Mouse (Mus musculus) heart, adult 9 months (tissue): ENCODE measurements around the gene Tufm.
A peak's percentile ranks its signal among the peaks of the same experiment; 100 is the strongest.

Source experiments
- DNase-seq, 2 experiments: peaks; one replicate each; pipeline ENCODE4 v3.0.0; 2022; ENCODE audit warnings: low spot score in 2 of 2

Tufm gene

DNA sequence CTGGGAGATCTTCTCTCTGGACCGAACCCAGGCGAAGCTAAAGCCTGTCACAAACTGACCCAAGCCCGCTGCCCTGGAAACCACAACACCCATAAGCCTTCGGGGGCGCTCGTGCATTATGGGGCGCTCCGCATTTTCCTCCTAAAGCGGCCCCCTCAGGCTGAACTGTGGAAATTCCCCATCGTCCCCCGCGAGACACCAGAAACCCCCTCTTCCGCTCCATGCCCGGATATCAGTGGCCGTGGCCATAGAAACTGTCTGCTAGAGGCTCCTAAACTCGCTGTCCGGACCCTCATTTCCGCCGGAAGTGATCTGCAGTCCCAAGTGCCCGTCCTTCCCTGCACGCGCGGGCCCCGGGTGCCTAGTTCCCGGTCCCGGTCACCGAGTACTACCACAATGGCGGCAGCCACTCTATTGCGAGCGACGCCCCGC lies at the start of gene Tufm:
Tufm (plus strand) TSS at position 310 of the 432 bp plus-strand sequence.
- DNase-seq = peak; percentile 97 to 98

DNA sequence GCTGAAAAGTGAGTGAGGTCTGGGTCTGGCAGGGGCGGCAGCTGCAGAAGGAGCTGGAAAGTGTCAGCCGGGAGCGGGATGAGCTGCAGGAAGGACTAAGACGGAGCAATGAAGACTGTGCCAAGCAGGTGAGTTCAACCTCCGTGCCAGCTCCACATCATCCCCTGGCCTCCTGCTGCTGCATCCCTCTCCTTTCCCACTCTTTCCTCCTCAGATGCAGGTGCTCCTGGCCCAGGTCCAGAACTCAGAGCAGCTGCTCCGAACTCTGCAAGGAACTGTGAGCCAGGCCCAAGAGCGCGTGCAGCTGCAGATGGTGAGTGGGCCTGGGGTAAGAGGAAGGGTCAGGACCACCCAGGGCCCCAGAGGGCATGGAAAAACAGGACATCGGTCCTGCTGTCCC lies 47.0 kb upstream of the Tufm start:
- no peak for DNase-seq

DNA sequence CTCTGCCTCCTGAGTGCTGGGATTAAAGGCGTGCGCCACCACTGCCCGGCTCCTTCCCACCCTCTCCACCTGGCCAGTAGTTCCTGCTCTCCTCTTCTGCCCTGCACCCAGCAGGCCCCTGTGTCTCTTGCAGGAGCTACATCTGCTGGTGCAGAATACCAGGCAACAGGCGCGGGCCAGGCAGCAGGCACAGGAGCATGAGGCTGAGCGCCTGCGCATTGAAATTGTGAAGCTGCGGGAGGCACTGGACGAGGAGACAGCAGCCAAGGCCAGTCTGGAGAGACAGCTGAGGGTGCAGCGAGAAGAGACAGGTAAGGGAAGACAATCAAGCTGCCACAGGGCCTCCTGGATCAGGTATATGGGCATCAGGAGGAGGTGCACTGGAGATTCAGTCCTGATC lies 43.2 kb upstream of the Tufm start:
- no peak for DNase-seq

- DNase-seq = no peak
These were observed 42.6 kb upstream of the Tufm start for GRCm38 (mm10) chr7:126444536-126444935.

- DNase-seq = no peak
These were observed 41.9 kb upstream of the Tufm start for GRCm38 (mm10) chr7:126445104-126445815.

GRCm38 (mm10) chr7:126446217-126446616 lies 40.9 kb upstream of the Tufm start:
- DNase-seq = no peak

DNA sequence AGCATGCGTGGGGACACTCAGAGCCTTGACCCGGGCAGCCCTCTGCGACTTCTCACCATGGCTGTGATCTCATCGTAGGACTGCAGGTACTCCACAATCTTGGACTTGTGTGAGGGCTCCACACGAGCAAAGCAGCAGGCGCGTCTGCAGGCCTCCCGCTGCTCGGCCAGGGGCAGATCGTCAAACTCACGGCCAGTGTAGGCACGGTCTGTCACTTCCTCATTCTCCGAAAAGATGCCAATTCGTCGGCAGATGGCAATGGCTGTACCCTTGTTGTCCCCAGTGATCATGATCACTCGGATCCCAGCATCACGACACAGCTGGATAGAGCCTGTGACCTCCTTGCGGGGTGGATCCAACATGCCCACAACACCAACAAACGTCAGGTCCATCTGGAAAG lies 38.7 kb upstream of the Tufm start:
- no peak for DNase-seq

- no peak for DNase-seq
These were observed 37.2 kb upstream of the Tufm start for GRCm38 (mm10) chr7:126449991-126450390.

- no peak for DNase-seq
These were observed 36.5 kb upstream of the Tufm start for GRCm38 (mm10) chr7:126450641-126451040.

GRCm38 (mm10) chr7:126452244-126452643 lies 34.9 kb upstream of the Tufm start:
- no peak for DNase-seq

DNA sequence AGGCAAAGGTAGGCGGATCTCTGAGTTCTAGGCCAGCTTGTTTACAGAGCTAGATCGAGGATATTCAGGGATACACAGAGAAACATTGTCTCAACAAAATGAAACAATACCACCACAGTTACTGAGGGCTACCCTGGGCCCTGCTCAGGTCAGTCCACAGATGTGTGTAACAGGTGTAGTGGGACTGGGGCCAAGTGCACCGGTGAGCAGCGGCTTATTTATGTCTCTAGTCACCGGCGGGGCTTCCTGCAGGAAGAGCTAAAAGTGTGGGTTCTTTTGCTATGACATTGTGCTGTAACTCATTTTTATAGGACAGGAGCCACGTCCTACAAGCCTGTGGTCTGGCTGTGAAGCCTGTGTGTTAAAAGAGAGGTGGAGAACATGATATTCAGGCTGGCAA lies 33.3 kb upstream of the Tufm start:
- DNase-seq = no peak

DNA sequence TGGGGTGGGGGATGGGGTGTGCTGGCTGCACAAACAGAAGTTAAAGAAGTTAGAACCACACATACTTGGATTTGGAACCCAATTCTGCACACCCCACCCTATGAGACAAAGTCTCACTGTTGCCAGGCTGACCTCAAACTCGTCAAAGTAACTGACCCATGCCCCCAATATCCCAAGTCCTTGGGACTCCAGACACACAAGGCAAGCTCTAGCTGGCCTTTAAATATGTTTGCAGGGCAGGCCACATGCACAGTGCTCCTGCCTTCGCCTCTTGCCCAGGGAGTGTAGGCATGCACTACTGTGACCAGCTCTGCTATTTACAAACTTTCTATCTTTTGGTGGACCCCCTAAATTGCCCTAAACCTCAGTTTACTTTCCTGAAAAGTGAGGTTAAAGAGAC lies 31.9 kb upstream of the Tufm start:
- no peak for DNase-seq

DNA sequence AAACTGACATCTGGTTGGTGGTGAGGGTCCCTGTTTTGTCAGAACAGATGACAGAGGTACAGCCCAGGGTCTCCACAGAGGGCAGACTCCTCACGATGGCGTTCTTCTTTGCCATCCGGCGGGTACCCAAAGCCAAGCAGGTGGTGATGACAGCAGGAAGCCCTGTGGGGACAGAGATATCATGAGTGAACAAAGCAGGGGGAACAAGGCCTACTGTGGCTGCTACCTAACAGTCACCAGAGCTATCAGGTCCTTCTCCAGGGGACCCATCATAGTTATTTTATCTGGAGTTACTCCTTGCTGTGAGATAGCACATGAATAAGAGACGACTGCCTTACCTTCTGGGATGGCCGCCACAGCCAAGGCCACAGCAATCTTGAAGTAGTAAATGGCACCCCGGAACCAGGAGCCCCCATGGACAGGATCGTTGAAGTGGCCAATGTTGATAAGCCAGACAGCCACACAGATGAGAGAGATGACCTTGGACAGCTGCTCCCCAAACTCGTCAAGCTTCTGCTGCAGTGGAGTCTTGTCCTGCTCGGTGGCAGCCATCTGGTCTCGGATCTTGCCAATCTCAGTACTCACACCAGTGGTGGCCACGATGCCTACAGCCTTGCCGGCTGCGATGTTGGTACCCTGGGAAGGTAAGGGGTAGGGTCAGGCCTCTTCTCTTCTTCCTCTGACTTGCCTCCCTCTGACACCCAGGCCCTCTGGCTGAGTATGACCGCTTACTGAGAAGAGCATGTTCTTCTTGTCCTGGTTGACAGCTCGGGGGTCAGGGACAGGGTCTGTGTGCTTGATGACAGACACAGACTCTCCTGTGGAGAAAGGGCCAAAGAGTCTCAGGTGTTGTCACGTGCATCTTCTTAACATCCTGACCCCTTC lies 30.5 kb upstream of the Tufm start:
- DNase-seq = no peak

GRCm38 (mm10) chr7:126458225-126458624 lies 28.9 kb upstream of the Tufm start:
- DNase-seq = no peak

DNA sequence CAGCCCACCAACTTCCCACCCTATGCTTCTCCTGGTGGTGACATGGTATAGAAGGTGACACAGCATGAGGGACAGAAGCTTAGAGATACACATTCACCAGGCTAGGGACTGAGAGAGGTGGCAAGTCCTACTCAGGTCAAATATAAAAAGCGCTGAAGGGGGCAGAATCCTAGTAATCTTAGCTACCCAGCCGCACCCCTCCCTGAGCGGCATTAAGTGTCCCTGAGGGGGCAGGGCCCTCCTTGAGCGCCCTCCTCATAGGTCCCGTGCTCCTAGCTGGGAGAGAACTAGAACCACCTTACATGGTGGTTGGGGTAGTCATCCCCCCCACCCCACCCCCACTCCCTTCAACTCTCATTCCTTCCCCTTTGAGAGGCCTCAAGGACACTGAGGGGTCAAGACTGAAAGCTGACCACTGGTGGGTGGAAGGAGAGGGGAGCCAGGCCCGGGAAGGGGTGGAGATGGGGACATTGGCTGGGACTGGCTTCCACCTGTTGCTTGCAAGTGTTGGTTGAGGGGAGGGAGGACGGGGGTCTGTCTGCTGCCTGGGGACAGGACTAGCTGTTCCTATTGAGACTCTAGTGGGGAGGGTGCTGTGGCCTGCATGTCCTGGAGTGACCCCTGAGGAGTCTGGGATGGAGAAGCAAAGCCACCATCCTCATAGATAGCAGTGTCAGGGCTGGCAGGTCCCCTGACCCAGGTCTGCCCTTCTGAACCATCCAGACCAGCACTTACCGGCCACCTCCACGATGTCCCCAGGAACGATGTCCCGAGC lies 28.1 kb upstream of the Tufm start:
- no peak for DNase-seq

GRCm38 (mm10) chr7:126460623-126461399 lies 26.4 kb upstream of the Tufm start:
- no peak for DNase-seq

DNA sequence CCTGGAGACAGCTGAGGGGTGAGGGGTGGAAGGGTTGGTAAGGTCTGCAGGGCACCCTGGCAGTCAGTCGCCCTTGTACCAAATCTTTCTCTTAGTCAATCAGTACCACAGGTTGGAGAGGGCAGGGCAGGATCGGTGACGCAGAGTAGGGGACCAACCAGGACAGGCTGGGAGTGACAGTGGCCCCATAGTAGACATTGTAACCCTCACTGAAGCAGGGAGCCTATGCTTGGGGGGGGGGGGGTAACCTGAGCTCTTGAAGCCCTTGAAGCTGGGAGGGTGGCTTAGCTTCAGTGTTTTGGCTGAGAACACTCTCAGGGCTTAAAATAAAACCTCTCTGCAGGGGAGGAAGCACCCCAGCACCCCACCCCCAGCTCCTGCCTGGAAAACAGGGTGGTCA lies 25.5 kb upstream of the Tufm start:
- DNase-seq = no peak

GRCm38 (mm10) chr7:126463004-126463403 lies 24.2 kb upstream of the Tufm start, which contains the start of gene Atp2a1:
TSS of gene Atp2a1 (minus strand) at chr7:126463108.
- DNase-seq = no peak

DNA sequence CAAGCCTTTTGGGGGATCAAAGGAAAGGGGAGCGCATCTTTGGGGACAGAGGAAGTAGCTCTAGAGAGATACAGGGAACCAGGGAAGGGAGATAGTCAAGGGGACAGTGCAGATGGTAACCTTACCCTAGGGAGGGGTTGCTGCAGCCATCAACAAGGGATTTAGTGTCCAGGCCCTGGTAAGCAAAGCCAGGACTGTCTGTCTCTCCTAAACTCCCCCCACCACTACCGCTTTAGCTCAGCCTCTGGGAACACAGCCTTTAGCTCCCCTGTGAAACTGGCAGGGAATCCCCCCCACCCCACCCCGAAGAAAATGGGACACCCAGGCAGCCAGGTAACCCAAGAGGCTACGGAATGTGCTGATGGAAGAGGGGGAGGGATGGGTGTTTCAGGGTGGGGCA lies 23.6 kb upstream of the Tufm start:
- DNase-seq = no peak

- DNase-seq = no peak
These were observed 23.0 kb upstream of the Tufm start for GRCm38 (mm10) chr7:126464121-126464520.

DNA sequence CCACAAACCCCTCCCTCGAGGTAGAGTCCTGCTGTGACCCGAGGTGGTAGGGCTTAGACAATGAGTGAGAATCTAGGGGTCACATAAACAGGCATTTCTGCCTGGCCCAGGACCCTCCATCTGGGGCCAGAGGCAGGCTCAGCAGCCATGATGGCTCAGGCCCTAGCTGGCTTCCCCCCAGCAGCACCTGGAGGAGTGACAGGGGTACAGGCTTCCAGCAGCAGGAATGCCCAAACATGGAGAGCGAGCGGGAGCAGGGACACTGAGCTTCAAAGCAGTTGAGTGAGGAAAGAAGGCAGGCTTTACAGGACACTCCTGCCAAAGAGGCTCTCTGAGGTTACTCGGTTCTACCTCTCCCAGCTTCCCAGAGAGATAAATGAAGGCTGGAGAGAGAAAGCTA lies 22.3 kb upstream of the Tufm start:
- peak in 1 of 2 experiments; percentile 24 for DNase-seq
